Mouse (Mus musculus) spleen, postnatal 10 days (tissue): ENCODE measurements around the gene Ndufs2.
A peak's percentile ranks its signal among the peaks of the same experiment; 100 is the strongest.

Experiments used
- DNase-seq, 2 experiments: peaks; one replicate each; pipeline ENCODE4 v3.0.0; 2021 to 2022; ENCODE audit warnings: low spot score in 2 of 2

Gene Ndufs2

GRCm38 (mm10) chr1:171231844-171232243, 19.3 kb downstream of the Ndufs2 start:
- DNase-seq, result no peak

DNA sequence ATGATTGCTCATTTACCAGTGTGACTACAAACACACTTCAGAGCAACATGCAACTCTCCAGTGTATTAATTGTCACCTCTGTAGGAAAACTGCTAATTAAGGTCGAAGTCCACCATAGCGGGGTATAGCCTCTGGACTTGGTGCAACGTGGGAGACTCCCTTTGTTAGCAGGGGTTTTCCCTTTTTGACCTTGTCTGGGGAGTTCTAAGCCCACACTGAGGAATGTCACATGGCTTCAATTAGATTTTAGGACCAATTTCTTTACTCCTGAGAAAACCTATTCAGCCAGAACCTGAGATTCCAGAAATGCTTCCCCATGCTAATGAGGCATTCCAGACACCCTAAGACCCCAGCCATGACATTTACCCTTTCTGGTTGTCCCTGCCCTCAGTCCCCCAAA, 21.0 kb downstream of the Ndufs2 start:
- DNase-seq, result no peak

GRCm38 (mm10) chr1:171229750-171230149, 21.4 kb downstream of the Ndufs2 start:
- DNase-seq, result no peak

DNA sequence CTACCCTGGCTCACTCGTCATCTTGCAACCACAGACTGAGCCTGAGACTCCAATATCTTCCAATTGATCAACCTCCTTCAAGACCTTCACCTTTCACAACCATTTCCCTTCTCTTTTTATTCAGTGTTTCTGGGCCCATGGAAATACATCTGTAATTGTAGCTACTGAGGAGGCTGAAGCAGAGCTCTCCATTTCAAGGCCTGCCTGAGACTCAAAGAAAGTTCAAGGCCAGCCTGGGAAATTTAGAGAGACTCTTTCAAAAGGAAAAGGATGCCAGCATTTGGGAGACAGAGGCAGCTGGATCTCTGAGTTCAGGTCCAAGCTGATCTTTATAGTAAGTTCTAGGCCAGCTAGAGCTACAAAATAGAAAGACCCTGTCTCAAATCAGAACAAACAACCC, 23.3 kb downstream of the Ndufs2 start:
- no peak for DNase-seq

- DNase-seq, result no peak
Observed at GRCm38 (mm10) chr1:171226780-171227179, 24.4 kb downstream of the Ndufs2 start.

GRCm38 (mm10) chr1:171224857-171225256, 26.3 kb downstream of the Ndufs2 start, which contains the start of gene Apoa2:
Gene Apoa2, plus strand, starts transcription at chr1:171225054.
- DNase-seq, result no peak

DNA sequence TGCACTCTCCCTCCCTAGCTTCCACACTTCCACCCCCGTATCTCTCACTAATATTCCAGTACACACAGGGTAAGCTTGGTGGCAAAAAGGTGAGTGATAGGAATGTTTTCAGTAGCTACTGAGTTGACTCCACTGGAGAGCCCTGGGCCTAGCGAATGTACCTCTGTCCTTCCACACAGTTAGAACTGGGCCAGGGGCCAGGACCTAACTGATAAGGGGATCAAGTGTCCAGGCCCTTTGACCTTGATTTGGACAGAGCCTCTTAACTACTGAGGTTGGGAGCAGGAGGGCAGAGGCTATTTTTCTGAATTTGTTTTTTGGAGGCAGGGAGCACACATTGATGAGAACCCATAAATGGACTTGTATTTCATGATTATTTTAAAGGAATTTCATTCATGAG, 27.4 kb downstream of the Ndufs2 start:
- DNase-seq, result no peak

DNA sequence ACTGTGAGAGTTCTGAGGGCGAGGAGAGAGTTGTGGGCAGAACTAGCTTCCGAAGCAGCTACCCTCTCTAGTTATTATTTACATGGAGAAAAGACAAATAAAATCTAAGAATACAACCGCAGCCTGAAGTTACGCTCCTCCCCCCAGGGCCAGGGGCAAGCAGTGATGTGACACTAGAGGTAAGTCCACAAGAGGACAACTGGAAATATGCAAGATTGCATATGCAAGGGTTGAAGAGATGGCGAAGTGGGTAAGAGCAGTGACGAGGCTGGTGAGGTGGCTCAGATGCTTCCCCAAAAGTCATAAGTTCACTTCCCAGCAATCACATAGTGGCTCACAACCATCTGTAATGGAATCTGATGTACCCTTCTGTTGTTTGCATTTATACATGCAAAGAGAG, 28.0 kb downstream of the Ndufs2 start:
- no peak for DNase-seq

DNA sequence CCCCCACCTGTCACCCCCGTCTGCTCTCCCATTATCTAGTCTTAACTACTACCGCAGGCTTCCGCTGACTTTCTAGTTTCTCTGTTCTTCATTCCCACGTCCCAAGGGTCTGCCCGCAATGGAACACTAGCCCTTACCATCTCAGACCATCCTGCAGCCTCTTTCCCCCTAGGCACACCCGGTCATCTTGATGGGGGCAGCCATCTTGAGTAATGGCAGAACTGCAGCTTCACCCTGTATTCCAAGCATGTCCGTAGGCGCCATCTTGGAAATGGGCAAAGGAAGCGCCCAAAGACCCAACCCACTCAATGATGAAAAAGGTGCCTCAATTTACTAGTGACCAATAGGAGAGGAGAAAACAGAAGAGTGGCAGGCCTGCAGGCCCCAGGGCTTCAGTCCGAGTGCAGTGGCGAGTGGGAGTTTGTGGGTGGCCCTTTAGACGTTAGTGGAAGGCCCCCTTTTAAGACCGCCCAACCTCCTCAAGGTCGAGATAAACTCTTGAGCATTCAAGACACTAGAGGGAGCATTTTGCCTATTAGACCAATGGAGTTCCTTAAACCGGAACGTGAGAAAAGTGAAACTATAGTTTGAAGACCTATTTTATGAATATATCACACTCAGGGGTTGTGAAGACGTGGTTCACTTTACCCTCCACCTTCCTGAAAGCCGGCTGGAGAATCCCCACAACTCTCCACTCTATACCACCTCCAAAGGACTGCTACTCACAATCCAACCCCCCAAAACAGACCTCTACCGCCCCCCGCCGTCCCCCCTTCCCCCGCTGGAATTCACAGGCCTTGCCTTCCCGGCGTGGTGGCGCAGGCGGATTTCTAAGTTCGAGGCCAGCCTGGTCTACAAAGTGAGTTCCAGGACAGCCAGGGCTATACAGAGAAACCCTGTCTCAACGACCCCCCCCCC, 28.7 kb downstream of the Ndufs2 start, which contains the start of gene Tomm40l:
Gene Tomm40l (minus strand): TSS at position 277 of the 918 bp plus-strand sequence.
- peak; percentile 78 to 88 for DNase-seq

- DNase-seq, result peak in 1 of 2 experiments; percentile 39
Observed at GRCm38 (mm10) chr1:171221281-171222193, 29.7 kb downstream of the Ndufs2 start.

DNA sequence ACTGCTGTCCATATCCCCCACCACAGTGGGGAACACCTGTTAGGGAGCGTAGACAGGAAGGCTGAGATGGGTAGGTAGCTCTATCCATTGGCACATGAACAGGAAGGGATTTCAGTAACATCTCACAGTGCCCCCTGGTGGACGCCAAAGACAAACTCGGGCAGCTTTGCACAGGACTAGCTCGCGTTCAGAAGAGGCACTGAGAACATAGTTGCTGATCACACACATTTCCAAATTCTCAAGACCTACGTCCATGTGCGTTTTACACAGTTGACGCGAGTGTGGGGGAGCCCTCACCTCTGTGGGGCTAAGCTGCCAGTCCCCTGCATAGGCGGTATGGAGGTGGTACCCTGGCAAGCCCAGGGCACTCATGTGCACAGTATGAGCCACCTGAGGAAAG, 30.3 kb downstream of the Ndufs2 start:
- DNase-seq, result peak; percentile 80 to 91

DNA sequence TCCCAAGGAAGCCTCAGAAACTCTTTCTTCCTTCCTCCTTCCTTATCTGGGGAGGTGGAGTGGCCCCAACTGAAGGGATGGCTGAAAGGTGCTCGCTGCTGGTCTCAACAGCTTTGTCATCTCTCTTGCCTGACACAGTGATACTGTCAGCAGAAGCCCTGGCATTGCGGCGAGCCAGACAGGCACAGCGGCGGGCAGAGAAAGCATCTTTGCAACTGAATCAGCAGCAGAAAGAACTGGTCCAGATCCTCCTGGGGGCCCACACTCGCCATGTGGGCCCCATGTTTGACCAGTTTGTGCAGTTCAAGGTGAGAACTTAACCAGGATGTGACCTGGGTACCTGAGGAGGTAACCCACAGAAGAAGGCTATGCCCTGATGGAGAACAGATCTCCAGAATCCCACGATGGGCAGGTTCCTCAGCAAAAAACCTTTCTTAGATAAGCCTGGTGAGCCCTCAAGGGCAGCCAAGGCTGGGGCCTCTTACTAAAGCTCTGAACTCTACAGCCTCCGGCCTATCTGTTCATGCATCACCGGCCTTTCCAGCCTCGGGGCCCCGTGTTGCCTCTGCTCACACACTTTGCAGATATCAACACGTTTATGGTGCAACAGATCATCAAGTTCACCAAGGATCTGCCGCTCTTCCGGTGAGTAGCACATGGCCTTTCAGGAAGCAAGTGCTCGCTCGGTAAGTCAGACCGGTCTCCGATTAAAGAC, 34.8 kb downstream of the Ndufs2 start:
- DNase-seq, result no peak

DNA sequence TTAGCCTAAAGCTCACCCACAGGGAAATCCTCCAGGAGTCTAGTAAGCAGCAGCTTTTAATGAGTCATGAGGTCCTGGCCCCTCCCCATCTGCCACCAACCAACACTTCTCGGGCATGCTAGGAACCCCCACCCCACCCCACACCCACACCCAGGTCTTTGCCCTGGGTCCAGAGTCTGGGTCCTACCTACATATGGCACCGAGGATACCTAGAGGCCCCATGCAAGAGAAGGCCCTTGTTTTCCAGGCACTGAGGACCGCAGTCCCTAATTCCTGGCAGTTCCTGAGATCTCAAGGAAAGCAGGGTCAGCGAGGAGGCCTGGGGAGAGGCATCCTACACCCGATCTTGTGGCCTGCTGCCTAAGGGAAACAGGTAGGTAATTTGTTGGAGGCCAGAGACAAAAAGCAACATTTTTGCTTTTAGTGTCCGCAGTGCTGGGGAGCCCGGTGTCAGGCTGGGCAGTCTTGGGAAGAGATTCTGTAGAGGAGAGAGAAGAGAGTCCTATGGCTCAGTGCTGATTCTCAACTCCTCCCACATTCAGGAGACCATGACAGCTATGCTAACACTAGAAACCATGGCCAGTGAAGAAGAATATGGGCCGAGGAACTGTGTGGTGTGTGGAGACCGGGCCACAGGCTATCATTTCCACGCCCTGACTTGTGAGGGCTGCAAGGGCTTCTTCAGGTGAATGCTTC, 37.2 kb downstream of the Ndufs2 start, which contains the start of gene Nr1i3:
Gene Nr1i3 (plus strand): TSS at position 170 of the 696 bp plus-strand sequence.
- no peak for DNase-seq

- DNase-seq, result no peak
Observed at GRCm38 (mm10) chr1:171212854-171213253, 38.3 kb downstream of the Ndufs2 start.

GRCm38 (mm10) chr1:171209409-171209808, 41.8 kb downstream of the Ndufs2 start:
- no peak for DNase-seq

DNA sequence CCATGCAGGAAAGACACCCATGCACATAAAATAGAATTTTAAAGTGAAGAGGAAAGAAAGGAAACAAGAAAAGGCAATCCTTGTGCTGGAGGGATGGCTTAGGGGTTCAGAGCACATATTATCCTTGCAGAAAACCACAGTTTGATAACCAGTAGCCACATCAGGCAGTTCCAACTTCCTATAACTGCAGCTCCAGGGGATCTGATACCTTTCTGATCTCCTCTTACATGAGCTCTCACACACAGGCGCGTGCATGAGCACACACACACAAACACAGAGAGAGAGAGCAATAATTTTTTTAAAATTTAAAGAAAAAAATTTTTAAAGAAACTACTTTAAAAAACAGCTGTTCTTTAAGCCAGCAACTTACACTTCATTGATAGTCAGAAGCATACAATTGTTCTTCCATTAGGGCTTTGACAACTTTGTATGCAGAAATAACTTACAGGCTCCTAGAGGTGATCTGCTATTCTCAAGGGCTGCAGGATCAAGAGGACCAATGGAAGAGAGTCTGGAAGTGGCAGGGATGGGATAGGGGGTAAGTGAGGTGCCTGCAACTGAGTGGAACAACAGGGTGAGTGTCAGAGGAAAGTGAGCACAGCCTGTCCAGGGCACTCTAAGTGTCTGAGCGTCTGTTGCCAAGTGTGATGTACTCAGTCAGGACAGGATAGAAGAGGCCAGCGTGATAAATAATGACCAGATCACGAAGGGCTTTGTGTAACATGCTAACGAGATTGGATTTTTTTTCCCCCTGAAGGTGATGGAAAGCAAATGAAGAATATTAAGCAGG, 45.3 kb downstream of the Ndufs2 start:
- DNase-seq, result no peak

GRCm38 (mm10) chr1:171204249-171204644, 46.9 kb downstream of the Ndufs2 start:
- DNase-seq, result no peak

DNA sequence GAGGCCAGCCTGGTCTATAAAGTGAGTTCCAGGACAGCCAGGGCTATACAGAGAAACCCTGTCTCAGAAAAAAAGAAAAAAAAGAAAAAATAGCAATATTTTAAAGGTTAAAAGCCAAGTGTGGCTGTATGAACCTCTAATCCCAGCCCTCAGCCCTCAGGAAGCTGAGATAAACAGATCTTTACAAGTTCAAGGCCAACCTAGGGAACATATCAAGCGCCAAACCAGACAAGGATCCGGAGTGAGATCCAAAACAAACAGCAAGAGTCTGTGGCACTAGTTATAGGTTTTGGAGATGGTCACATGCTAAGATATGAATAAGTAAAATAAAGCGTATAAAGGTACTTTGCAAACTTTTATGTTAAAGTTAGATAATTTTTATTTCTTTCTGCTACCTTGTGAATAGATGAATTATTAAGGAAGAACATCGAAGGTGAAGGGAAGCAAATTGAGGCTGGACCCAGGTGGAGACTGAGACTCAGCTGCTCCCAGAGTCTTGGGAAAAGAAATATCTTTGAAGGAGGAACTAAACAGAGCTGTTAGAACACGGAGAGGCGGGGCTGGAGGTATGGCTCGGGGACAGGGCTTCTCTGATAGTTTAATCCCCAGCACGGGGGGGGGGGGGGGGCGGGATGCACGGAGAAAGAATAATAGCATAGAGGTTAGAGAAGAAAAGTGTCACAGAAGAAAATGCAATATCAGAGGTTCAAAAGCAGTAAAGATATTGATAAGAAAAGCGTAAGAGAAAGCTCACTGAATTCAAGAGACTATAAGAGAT, 47.5 kb downstream of the Ndufs2 start:
- no peak for DNase-seq

DNA sequence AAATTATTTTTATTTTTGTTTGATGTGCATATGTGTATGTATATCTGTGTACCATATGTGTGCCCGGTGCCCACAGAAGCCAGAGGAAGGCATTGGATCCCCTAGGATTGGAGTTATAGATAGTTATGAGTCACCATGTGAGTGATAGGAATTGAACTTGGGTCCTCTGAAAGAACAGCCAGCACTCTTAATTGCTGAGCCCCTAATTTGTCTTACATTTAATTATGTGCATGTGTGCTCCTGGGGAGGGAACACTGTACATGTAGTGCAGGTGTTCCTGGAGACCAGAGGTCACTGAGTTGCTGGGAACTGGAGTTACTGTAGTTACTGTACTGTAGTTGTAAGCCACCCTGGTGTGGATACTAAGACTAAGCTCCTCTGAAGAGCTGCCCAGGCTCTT, 50.4 kb downstream of the Ndufs2 start:
- DNase-seq, result no peak
